Mouse (Mus musculus): Measurements from ENCODE around the gene Polr2a. TPM values are rescaled to one million over a fixed set of nuclear protein-coding genes. Genes with fewer than 3 reads are reported as not detected.

The Polr2a gene
- total RNA-seq, 4 experiments from 2014 or later = 28.5 to 35.7 (median 32.9) TPM

Other genes with a start within 250 kb of the Polr2a start
- under 1 TPM; 0.22 to 0.66 (median 0.40) TPM for gene Dnah2, start 209.5 kb downstream of the Polr2a start, total RNA-seq (2022)
- 100 to 1,000 TPM; 105 to 137 (median 128) TPM for gene Efnb3, start 198.4 kb downstream of the Polr2a start, total RNA-seq (2022)
- gene Wrap53, start 178.4 kb downstream of the Polr2a start, total RNA-seq (2022) = 1 to 10 TPM; 4.6 to 6.7 (median 5.6) TPM
- gene Trp53, start 178.3 kb downstream of the Polr2a start, total RNA-seq (2022) = 10 to 100 TPM; 12.8 to 16.3 (median 14.1) TPM
- gene Atp1b2, start 152.7 kb downstream of the Polr2a start, total RNA-seq (2022) = 10 to 100 TPM; 12.4 to 16.3 (median 13.1) TPM
- not detected for gene Shbg, start 140.7 kb downstream of the Polr2a start, total RNA-seq (2022)
- 1 to 10 TPM; 2.6 to 5.3 (median 3.3) TPM for gene Sat2, start 136.6 kb downstream of the Polr2a start, total RNA-seq (2022)
- 100 to 1,000 TPM in 1 of 4 experiments, 10 to 100 TPM in 3; 92.4 to 109 (median 94.5) TPM for gene Fxr2, start 125.6 kb downstream of the Polr2a start, total RNA-seq (2022)
- not detected for gene Sox15, start 103.3 kb downstream of the Polr2a start, total RNA-seq (2022)
- gene Mpdu1, start 96.0 kb downstream of the Polr2a start, total RNA-seq (2022) = 10 to 100 TPM; 13.6 to 18.8 (median 15.5) TPM
- 1 to 10 TPM; 4.5 to 7.0 (median 6.3) TPM for gene Cd68, start 92.5 kb downstream of the Polr2a start, total RNA-seq (2022)
- gene Eif4a1, start 86.2 kb downstream of the Polr2a start, total RNA-seq (2022) = 100 to 1,000 TPM; 162 to 194 (median 186) TPM
- gene Senp3, start 76.6 kb downstream of the Polr2a start, total RNA-seq (2022) = 10 to 100 TPM; 27.2 to 40.0 (median 28.7) TPM
- 1 to 10 TPM; 2.6 to 4.3 (median 2.9) TPM for gene Tnfsf13, start 72.9 kb downstream of the Polr2a start, total RNA-seq (2022)
- gene Tnfsf12, start 62.8 kb downstream of the Polr2a start, total RNA-seq (2022) = 10 to 100 TPM; 14.9 to 19.6 (median 17.5) TPM
- gene Tnfsfm13, start 62.5 kb downstream of the Polr2a start, total RNA-seq (2022) = 1 to 10 TPM; 1.4 to 4.2 (median 3.1) TPM
- gene Slc35g3, start 3.3 kb upstream of the Polr2a start, total RNA-seq (2022) = not detected
- 10 to 100 TPM; 43.7 to 52.4 (median 49.3) TPM for gene Zbtb4, start 7.3 kb upstream of the Polr2a start, total RNA-seq (2022)
- gene Chrnb1, start 37.3 kb upstream of the Polr2a start, total RNA-seq (2022) = 1 to 10 TPM; 2.2 to 4.3 (median 3.8) TPM
- gene Fgf11, start 43.2 kb upstream of the Polr2a start, total RNA-seq (2022) = 1 to 10 TPM; 2.1 to 3.3 (median 2.6) TPM
- under 1 TPM; 0.14 to 0.57 (median 0.31) TPM for gene Tmem102, start 47.0 kb upstream of the Polr2a start, total RNA-seq (2022)
- not detected for gene Gm39566, start 56.7 kb upstream of the Polr2a start, total RNA-seq (2022)
- gene Spem2, start 59.8 kb upstream of the Polr2a start, total RNA-seq (2022) = not detected
- not detected for gene Spem1, start 63.5 kb upstream of the Polr2a start, total RNA-seq (2022)
- gene Nlgn2, start 79.1 kb upstream of the Polr2a start, total RNA-seq (2022) = 1 to 10 TPM; 3.1 to 6.9 (median 4.3) TPM
- 100 to 1,000 TPM; 193 to 338 (median 283) TPM for gene Tmem256, start 79.9 kb upstream of the Polr2a start, total RNA-seq (2022)
- gene Plscr3, start 87.7 kb upstream of the Polr2a start, total RNA-seq (2022) = 10 to 100 TPM; 20.7 to 25.3 (median 21.7) TPM
- under 1 TPM in 1 of 4 experiments, not detected in 3; 0.23 TPM for gene Tnk1, start 100.1 kb upstream of the Polr2a start, total RNA-seq (2022)
- not detected for gene Tmem95, start 119.4 kb upstream of the Polr2a start, total RNA-seq (2022)
- 1 to 10 TPM; 2.0 to 2.6 (median 2.4) TPM for gene Kctd11, start 122.8 kb upstream of the Polr2a start, total RNA-seq (2022)
- gene Acap1, start 136.9 kb upstream of the Polr2a start, total RNA-seq (2022) = 1 to 10 TPM in 2 of 4 experiments, under 1 TPM in 2; 0.16 to 1.1 (median 0.83) TPM
- gene 2810408A11Rik, start 142.3 kb upstream of the Polr2a start, total RNA-seq (2022) = under 1 TPM; 0.43 to 0.81 (median 0.60) TPM
- gene Neurl4, start 142.4 kb upstream of the Polr2a start, total RNA-seq (2022) = 10 to 100 TPM; 38.0 to 50.9 (median 43.4) TPM
- 10 to 100 TPM; 23.2 to 32.1 (median 27.7) TPM for gene Gps2, start 155.3 kb upstream of the Polr2a start, total RNA-seq (2022)
- gene Eif5a, start 163.3 kb upstream of the Polr2a start, total RNA-seq (2022) = 100 to 1,000 TPM; 410 to 451 (median 437) TPM
- gene Ybx2, start 177.2 kb upstream of the Polr2a start, total RNA-seq (2022) = 10 to 100 TPM; 13.8 to 32.7 (median 24.3) TPM
- gene Slc2a4, start 189.6 kb upstream of the Polr2a start, total RNA-seq (2022) = 100 to 1,000 TPM; 435 to 503 (median 470) TPM
- gene Cldn7, start 206.1 kb upstream of the Polr2a start, total RNA-seq (2022) = 1 to 10 TPM in 1 of 4 experiments, not detected in 3; 1.1 TPM
- gene Ctdnep1, start 222.5 kb upstream of the Polr2a start, total RNA-seq (2022) = 100 to 1,000 TPM; 144 to 172 (median 168) TPM
- 10 to 100 TPM; 41.7 to 57.3 (median 48.1) TPM for gene Elp5, start 223.9 kb upstream of the Polr2a start, total RNA-seq (2022)
- gene Gabarap, start 232.5 kb upstream of the Polr2a start, total RNA-seq (2022) = 100 to 1,000 TPM; 287 to 342 (median 325) TPM
- gene Phf23, start 237.1 kb upstream of the Polr2a start, total RNA-seq (2022) = 10 to 100 TPM; 21.0 to 24.9 (median 23.6) TPM
- 1 to 10 TPM; 4.0 to 6.4 (median 5.1) TPM for gene Dvl2, start 242.0 kb upstream of the Polr2a start, total RNA-seq (2022)